Mouse (Mus musculus) thymus, adult 2 months (tissue): ENCODE data around the gene 2610301B20Rik. TPM values are rescaled to one million over a fixed set of nuclear protein-coding genes. Genes with fewer than 3 reads are reported as not detected.
"Not testable (repeated sequence)": the region's sequence is repeated elsewhere in the genome, so short reads cannot be mapped to it uniquely, and the experiment has no call there.

Experiments
- DNase-seq: peaks from one replicate; pipeline ENCODE4 v3.0.0; 2021
- H3K27ac ChIP-seq: fragments of 200-500 bp; 2 replicates; pipeline ENCODE4 v1.5.1; 2012; ENCODE audit warnings: low read length, control low read depth; ENCODE audit not compliant: control insufficient read depth, insufficient read depth
- H3K27me3 ChIP-seq: fragments of 200-500 bp; 2 replicates; pipeline ENCODE4 v1.6.1; 2012; ENCODE audit warnings: mild to moderate bottlenecking, low read length, moderate library complexity, mixed read lengths; ENCODE audit not compliant: control insufficient read depth, insufficient read depth
- H3K36me3 ChIP-seq: fragments of 200-500 bp; 2 replicates; pipeline ENCODE4 v1.6.1; 2012; ENCODE audit warnings: mild to moderate bottlenecking, low read length, moderate library complexity; ENCODE audit not compliant: control insufficient read depth, insufficient read depth
- H3K4me1 ChIP-seq: fragments of 200-500 bp; replicated peaks from 2 replicates; pipeline ENCODE4 v1.6.1; 2012; ENCODE audit warnings: low read length; ENCODE audit not compliant: control insufficient read depth, insufficient read depth
- H3K4me3 ChIP-seq: fragments of 200-500 bp; 2 replicates; pipeline ENCODE4 v1.5.1; 2012; ENCODE audit warnings: mild to moderate bottlenecking, low read length, control low read depth, moderate library complexity; ENCODE audit not compliant: control insufficient read depth, insufficient read depth
- CTCF ChIP-seq: fragments of 200-500 bp; IDR thresholded peaks from 2 replicates; pipeline ENCODE4 v1.5.1; 2012; ENCODE audit warnings: mild to moderate bottlenecking, control low read depth, low read length, moderate library complexity, borderline replicate concordance; ENCODE audit not compliant: control insufficient read depth, poor library complexity, insufficient read depth; ENCODE audit errors: extremely low read depth
- POLR2A ChIP-seq: fragments of 200-500 bp; IDR thresholded peaks from 2 replicates; pipeline ENCODE4 v1.6.1; 2012; ENCODE audit warnings: mild to moderate bottlenecking, low read length, control low read depth, moderate library complexity; ENCODE audit not compliant: control insufficient read depth, poor library complexity, insufficient read depth; ENCODE audit errors: extremely low read depth
- WGBS: fragments of 180-500 bp; shearing (Covaris S2); methylation state at CpG from one replicate; pipeline ENCODE4 v1.1.7; 2018; 5-methylcytosine and 5-hydroxymethylcytosine counted together
- polyA plus RNA-seq: library from polyadenylated mRNA; depleted of rRNA; stranded (reverse); fragments of >200 nt; gene quantifications from 2 replicates; pipeline ENCODE4 v1.2.3, GENCODE M21; 2012

The 2610301B20Rik gene
- polyA plus RNA-seq, 1 experiment, result 5.9 TPM

DNA sequence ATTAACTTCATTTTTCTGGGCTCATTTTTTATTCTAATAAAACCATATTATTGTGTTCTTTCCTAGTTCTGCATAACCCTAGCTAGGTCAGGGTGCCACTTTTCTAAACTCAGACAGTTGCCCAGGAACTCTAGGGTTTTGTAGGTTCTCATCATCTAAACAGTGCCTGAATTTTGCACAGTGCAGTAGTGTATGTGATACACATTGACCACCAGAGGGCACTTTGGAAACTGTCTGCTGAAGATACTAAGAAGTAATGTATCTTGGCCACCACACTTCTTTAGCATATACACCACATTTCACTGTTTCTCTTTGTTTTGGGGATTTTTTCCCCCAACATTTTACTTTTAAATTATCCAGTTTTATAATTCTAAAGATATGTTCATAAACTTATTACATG lies 22.6 kb downstream of the 2610301B20Rik start:
- Histone ChIP-seq H3K4me3 (no peak overlapping the region), H3K27me3 (no peaks in the 10 kb centered on the region), H3K36me3 (no peaks in the 10 kb centered on the region), H3K4me1 (no peaks in the 10 kb centered on the region), H3K27ac (no peak overlapping the region)
- DNase-seq, result peak; percentile 42
- TF ChIP-seq CTCF, result no peak
- TF ChIP-seq POLR2A, result no peak

DNA sequence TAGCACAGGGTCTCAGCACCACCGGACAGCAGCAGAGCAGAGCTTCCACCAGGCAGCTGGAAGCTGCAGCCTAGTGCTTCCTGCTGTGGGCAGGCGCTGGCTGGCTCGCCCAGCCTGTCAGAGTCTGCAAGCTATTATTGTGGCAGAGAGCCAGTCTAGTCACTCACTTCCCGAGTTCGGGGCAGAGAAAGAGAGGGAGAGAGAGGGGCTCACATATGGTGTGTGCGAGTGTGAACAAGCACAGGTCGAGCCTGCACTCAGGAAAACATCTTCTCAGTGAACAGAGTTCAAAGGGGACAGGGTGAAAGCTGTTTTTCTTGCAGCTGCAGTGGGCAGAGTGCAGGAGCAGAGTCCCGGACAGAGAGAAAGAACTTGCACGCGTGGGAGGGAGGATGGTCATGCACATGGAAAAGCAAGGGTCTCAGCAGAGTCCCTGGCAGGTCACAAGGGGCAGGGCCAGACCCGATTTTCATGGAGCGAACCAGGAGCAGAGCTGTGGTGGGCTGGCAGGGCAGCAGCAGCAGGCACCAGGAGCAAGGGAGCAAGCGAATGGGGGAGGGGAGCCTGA lies 31.0 kb downstream of the 2610301B20Rik start:
- no peak overlapping the region for H3K4me3 ChIP-seq
- no peak overlapping the region for H3K27ac ChIP-seq
- WGBS, result 24% methylated on average over 13 of the region's 13 CpGs
- TF ChIP-seq POLR2A, result no peak
- 0 out of 2 replicates have a peak, but pooled peaks have one; percentile 11 for TF ChIP-seq CTCF
- H3K4me1 ChIP-seq, result peaks cover 9% of the 10 kb centered on the region
- no peaks in the 10 kb centered on the region for H3K27me3 ChIP-seq
- no peak for DNase-seq
- H3K36me3 ChIP-seq, result no peaks in the 10 kb centered on the region

DNA sequence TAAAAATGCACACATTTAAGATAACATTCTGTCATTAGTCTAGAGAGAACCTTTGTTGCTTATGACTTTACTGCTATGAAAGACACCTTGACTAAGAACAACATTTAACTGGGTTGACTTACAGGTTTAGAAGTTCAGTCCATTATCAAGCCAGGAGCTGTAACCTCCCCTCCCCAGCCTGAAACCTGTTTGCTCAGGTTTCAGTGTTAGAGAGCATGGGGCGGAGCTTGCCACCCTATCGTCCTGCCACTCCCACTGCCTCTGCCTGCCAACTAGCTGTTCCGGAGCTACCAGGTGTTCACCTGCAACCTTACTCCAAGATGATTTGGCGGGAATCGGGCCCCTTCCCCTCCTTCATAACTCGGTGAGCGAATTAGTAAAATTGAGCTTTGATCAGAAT lies 37.1 kb downstream of the 2610301B20Rik start:
- H3K4me1 ChIP-seq, result peaks cover 12% of the 10 kb centered on the region
- H3K27ac ChIP-seq, H3K27me3 ChIP-seq, H3K36me3 ChIP-seq, DNase-seq, H3K4me3 ChIP-seq: not testable (repeated sequence)
- WGBS, result 88% methylated on average over 7 of the region's 7 CpGs

GRCm38 (mm10) chr4:10911909-10912478 lies 37.7 kb downstream of the 2610301B20Rik start:
- Histone ChIP-seq H3K27ac (no peak overlapping the region), H3K4me3 (no peak overlapping the region), H3K36me3 (no peaks in the 10 kb centered on the region), H3K27me3 (no peaks in the 10 kb centered on the region), H3K4me1 (peaks cover 12% of the 10 kb centered on the region)
- no peak for TF ChIP-seq CTCF
- TF ChIP-seq POLR2A, result no peak
- WGBS, result 94% methylated on average over 6 of the region's 6 CpGs
- DNase-seq, result no peak

DNA sequence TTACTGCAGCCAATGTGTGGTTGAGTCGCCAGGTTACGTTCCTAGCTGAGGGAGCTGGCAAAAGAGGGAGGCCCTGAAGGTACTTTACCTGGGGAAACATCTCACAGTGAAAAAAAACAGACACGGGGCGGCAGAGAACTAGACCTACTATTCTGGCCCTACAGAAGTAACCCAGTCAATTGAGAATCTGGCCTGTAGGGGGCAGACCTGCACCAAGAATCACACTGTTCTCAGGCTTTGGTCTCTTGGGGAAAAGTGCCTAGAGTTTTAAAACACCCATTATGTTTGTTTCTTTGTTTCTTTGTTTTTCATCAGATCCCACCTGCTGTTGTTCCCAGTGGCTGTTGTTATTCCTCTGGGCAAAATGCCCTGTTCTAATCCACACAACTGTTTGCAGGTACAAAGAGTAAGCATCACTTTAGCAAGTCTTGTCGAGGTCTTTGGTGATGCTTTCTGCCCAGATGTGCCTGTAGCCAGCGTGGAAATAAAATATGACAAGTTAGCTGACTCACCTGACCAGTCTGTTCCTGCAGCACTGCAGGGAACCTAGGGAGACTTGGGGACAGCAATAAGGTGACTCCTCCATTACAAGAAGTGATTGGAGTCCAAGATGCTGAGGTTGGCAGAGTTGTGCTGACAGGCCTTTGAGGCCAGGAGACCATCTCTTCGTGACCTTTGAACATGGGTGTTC lies 38.5 kb downstream of the 2610301B20Rik start:
- 48% methylated on average over 7 of the region's 7 CpGs for WGBS
- H3K4me3 ChIP-seq, result no peak overlapping the region
- peak; percentile 94 for DNase-seq
- H3K36me3 ChIP-seq, result no peaks in the 10 kb centered on the region
- no peak overlapping the region for H3K27ac ChIP-seq
- H3K27me3 ChIP-seq, result no peaks in the 10 kb centered on the region
- TF ChIP-seq CTCF, result no peak
- no peak for TF ChIP-seq POLR2A
- peaks cover 12% of the 10 kb centered on the region for H3K4me1 ChIP-seq

DNA sequence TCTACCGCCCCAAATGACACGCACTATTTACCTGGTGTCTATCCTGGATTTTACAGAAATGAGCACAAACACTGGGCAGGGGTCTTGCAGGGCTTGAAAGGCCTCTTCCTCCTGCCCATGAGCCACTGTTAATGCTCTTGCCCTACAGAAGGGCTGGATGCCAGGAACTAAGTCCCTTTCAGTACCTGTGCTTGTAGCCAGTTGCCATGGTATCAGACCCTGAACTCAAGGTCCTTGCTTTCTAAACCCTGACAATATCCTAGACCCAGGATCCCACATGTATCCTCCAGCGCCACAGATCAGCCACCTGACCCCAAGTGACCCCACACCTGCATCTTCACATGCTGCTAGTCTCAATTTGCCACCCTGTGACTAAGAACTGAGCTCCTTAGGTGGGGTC lies 39.1 kb downstream of the 2610301B20Rik start:
- H3K4me3 ChIP-seq, result no peak overlapping the region
- no peak for DNase-seq
- no peaks in the 10 kb centered on the region for H3K27me3 ChIP-seq
- peaks cover 15% of the 10 kb centered on the region for H3K4me1 ChIP-seq
- no peak for TF ChIP-seq CTCF
- no peak for TF ChIP-seq POLR2A
- H3K36me3 ChIP-seq, result no peaks in the 10 kb centered on the region
- H3K27ac ChIP-seq, result no peak overlapping the region
- WGBS, result 85% methylated on average over 3 of the region's 3 CpGs

DNA sequence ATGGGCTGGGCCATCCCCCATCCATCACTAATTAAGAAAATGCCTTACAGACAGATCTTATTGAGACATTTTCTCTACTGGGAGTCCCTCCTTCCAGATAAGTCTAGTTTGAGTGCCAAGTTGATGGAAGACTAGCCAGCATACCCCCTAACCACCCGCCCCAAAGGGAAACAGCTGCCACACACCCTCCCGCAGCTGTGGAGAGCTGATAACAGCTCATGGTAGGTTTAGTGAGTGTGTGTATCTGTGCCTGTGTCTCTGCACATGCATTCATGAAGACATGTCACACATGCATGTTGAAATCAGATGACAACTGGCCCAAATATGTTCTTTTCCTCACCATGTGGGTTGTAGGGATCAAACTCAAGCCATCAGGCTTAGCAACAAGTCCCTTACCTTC lies 40.5 kb downstream of the 2610301B20Rik start:
- DNase-seq, result peak; percentile 53
- H3K4me3 ChIP-seq, result no peak overlapping the region
- 12% methylated on average over 2 of the region's 2 CpGs for WGBS
- peaks cover 28% of the 10 kb centered on the region for H3K4me1 ChIP-seq
- no peaks in the 10 kb centered on the region for H3K36me3 ChIP-seq
- H3K27ac ChIP-seq, result no peak overlapping the region
- no peak for TF ChIP-seq POLR2A
- no peak for TF ChIP-seq CTCF
- no peaks in the 10 kb centered on the region for H3K27me3 ChIP-seq
